Comparison of ENCODE assay signal across 8 mouse cellular contexts in genomic region chr1:152090018-152090553, GRCm38 (mm10). TPM values are rescaled to one million over a fixed set of nuclear protein-coding genes. Genes with fewer than 3 reads are reported as not detected.
DNase-seq lines count a peak whose midpoint lies in the region; ATAC-seq lines count a peak whose summit lies in the region.

1700025G04Rik (minus strand) TSS chr1:152090125.

- peak; percentile 91 for ATAC-seq in hindbrain, embryonic 12.5 days (ENCODE audit: low FRiP score)

- no peaks in the 10 kb centered on the region for H3K36me3 ChIP-seq in hindbrain, embryonic 12.5 days

- peak within 1 kb of the TSS; percentile 77 for H3K4me3 ChIP-seq in hindbrain, embryonic 12.5 days

- peak within 1 kb of the TSS; percentile 76 for H3K4me2 ChIP-seq in hindbrain, embryonic 12.5 days (replicated peaks)

- H3K9me3 ChIP-seq in hindbrain, embryonic 12.5 days (replicated peaks) = no peaks in the 10 kb centered on the region

- under 1% methylated on average over 45 of the region's 66 CpGs for WGBS in hindbrain, embryonic 12.5 days

- H3K4me1 ChIP-seq in hindbrain, embryonic 12.5 days = peaks cover 43% of the 10 kb centered on the region

- peak within 1 kb of the TSS; percentile 99 for H3K27ac ChIP-seq in hindbrain, embryonic 12.5 days

- no peaks in the 10 kb centered on the region for H3K27me3 ChIP-seq in hindbrain, embryonic 12.5 days

- peak within 1 kb of the TSS; percentile 98 for H3K9ac ChIP-seq in hindbrain, embryonic 12.5 days

- DNase-seq in NIH3T3 (ENCODE audit: low read depth) = peak; percentile 90
- DNase-seq in cerebellum, adult 9-10 months = peak; percentile 87
- peak; percentile 65 to 74 for DNase-seq in frontal cortex, postnatal 14 days (ENCODE audit: low spot score in 2 of 2)
- DNase-seq in layer of hippocampus, postnatal 36 days = peak; percentile 87 to 89
- DNase-seq in lung, postnatal 14 days = peak; percentile 84
- peak; percentile 48 for DNase-seq in retina, adult 2 months (ENCODE audit: low read depth, low spot score)
- peak; percentile 89 for DNase-seq in thymus, postnatal 14 days

RNA-seq across cellular contexts. Expression of gene 1700025G04Rik, which starts in this region (rescaled TPM):
- polyA plus RNA-seq in hindbrain, embryonic 12.5 days (2016; fragmentation: Nextera tagmentation; extraction: Ambion mirVana) = 51.0 and 58.8 TPM in 2 replicates
- 10 to 100 TPM; 78.1 to 78.9 TPM for total RNA-seq in layer of hippocampus, postnatal 36 days (2021)

Comparison
In these comparisons a context has a peak if more than half of its experiments do, and no peak if none do; other contexts are left out.
1. Peak in every context shown above with its lines: DNase-seq, ATAC-seq, H3K4me3 ChIP-seq and H3K27ac ChIP-seq.